Mouse (Mus musculus): ENCODE results near the gene Slc30a4. TPM values are rescaled to one million over a fixed set of nuclear protein-coding genes. Genes with fewer than 3 reads are reported as not detected.

The Slc30a4 gene
- total and polyA plus RNA-seq, 3 experiments, result 9.0 to 20.5 (median 11.4) TPM

Other genes starting within 250 kb of the Slc30a4 start
- gene Gm14085, start 217.7 kb downstream of the Slc30a4 start, total RNA-seq (2012; rRNA removed), result not detected in 2 replicates
- gene Gm14085, start 217.7 kb downstream of the Slc30a4 start, total RNA-seq (2014; rRNA removed), result 0.05 TPM in 1 of 2 replicates, not detected in the other
- 0.24 and 0.25 TPM in 2 replicates for gene Gm14085, start 217.7 kb downstream of the Slc30a4 start, polyA plus RNA-seq (2012; ENCODE audit: insufficient read length, low read depth)
- gene Gatm, start 91.4 kb downstream of the Slc30a4 start, total RNA-seq (2012; rRNA removed), result 35.9 and 46.0 TPM in 2 replicates
- 23.3 and 25.0 TPM in 2 replicates for gene Gatm, start 91.4 kb downstream of the Slc30a4 start, total RNA-seq (2014; rRNA removed)
- gene Gatm, start 91.4 kb downstream of the Slc30a4 start, polyA plus RNA-seq (2012; ENCODE audit: insufficient read length, low read depth), result 8.8 and 13.0 TPM in 2 replicates
- 13.7 and 30.4 TPM in 2 replicates for gene AA467197, start 65.7 kb downstream of the Slc30a4 start, total RNA-seq (2012; rRNA removed)
- gene AA467197, start 65.7 kb downstream of the Slc30a4 start, total RNA-seq (2014; rRNA removed), result 6.4 and 6.6 TPM in 2 replicates
- 3.1 and 3.7 TPM in 2 replicates for gene AA467197, start 65.7 kb downstream of the Slc30a4 start, polyA plus RNA-seq (2012; ENCODE audit: insufficient read length, low read depth)
- 23.4 and 25.5 TPM in 2 replicates for gene Bloc1s6, start 35.8 kb upstream of the Slc30a4 start, total RNA-seq (2012; rRNA removed)
- gene Bloc1s6, start 35.8 kb upstream of the Slc30a4 start, total RNA-seq (2014; rRNA removed), result 53.4 and 60.3 TPM in 2 replicates
- gene Bloc1s6, start 35.8 kb upstream of the Slc30a4 start, polyA plus RNA-seq (2012; ENCODE audit: insufficient read length, low read depth), result 42.0 and 42.3 TPM in 2 replicates
- gene Sqor, start 62.6 kb upstream of the Slc30a4 start, total RNA-seq (2012; rRNA removed), result 0.50 and 0.85 TPM in 2 replicates
- gene Sqor, start 62.6 kb upstream of the Slc30a4 start, total RNA-seq (2014; rRNA removed), result not detected in 2 replicates
- not detected in 2 replicates for gene Sqor, start 62.6 kb upstream of the Slc30a4 start, polyA plus RNA-seq (2012; ENCODE audit: insufficient read length, low read depth)